Mouse (Mus musculus): ENCODE results near the gene Lexm. TPM values are rescaled to one million over a fixed set of nuclear protein-coding genes. Genes with fewer than 3 reads are reported as not detected.

Lexm gene
- total RNA-seq, 2 experiments from 2014 or later, result 0.21 TPM; not detected in 1

GRCm38 (mm10) chr4:106550516-106551166 is 66.4 kb downstream of the Lexm start:
- intact Hi-C loops (cut with DNase I), result no loop called here
- Histone ChIP-seq H3K27ac (no peak overlapping the region), H3K4me3 (no peak overlapping the region)
- no peak for TF ChIP-seq CTCF (IDR thresholded peaks at IDR 0.05)
- no peak for DNase-seq (ENCODE audit: extremely low spot score in 1 of 2, low spot score in 2 of 2)

GRCm38 (mm10) chr4:106548113-106548512 is 68.9 kb downstream of the Lexm start:
- Histone ChIP-seq H3K27ac (no peak overlapping the region), H3K4me3 (no peak overlapping the region)
- intact Hi-C loops (cut with DNase I), result no loop called here
- TF ChIP-seq CTCF (IDR thresholded peaks at IDR 0.05), result no peak
- no peak for DNase-seq (ENCODE audit: extremely low spot score in 1 of 2, low spot score in 2 of 2)

- Histone ChIP-seq H3K4me3 (no peak overlapping the region), H3K27ac (no peak overlapping the region)
- DNase-seq (ENCODE audit: extremely low spot score in 1 of 2, low spot score in 2 of 2), result no peak
- no peak for TF ChIP-seq CTCF (IDR thresholded peaks at IDR 0.05)
- intact Hi-C loops (cut with DNase I), result no loop called here
These were observed 70.1 kb downstream of the Lexm start for GRCm38 (mm10) chr4:106546896-106547295.

GRCm38 (mm10) chr4:106545817-106546373 is 71.1 kb downstream of the Lexm start:
- DNase-seq (ENCODE audit: extremely low spot score in 1 of 2, low spot score in 2 of 2), result no peak
- intact Hi-C loops (cut with DNase I), result no loop called here
- no peak for TF ChIP-seq CTCF (IDR thresholded peaks at IDR 0.05)
- H3K27ac ChIP-seq, result no peak overlapping the region
- H3K4me3 ChIP-seq, result no peak overlapping the region

- Histone ChIP-seq H3K27ac (no peak overlapping the region), H3K4me3 (no peak overlapping the region)
- TF ChIP-seq CTCF (IDR thresholded peaks at IDR 0.05), result no peak
- DNase-seq (ENCODE audit: extremely low spot score in 1 of 2, low spot score in 2 of 2), result no peak
- intact Hi-C loops (cut with DNase I), result no loop called here
These were observed 74.8 kb downstream of the Lexm start for GRCm38 (mm10) chr4:106542211-106542610.

GRCm38 (mm10) chr4:106541491-106541890 is 75.5 kb downstream of the Lexm start:
- no peak overlapping the region for H3K27ac ChIP-seq
- H3K4me3 ChIP-seq, result no peak overlapping the region
- intact Hi-C loops (cut with DNase I), result no loop called here
- no peak for TF ChIP-seq CTCF (IDR thresholded peaks at IDR 0.05)
- DNase-seq (ENCODE audit: extremely low spot score in 1 of 2, low spot score in 2 of 2), result no peak

Other genes with a start within 250 kb of the Lexm start
- 1 to 10 TPM; 2.7 to 4.8 TPM for gene Pcsk9, start 152.9 kb downstream of the Lexm start, total RNA-seq (2021)
- not detected for gene Bsnd, start 125.0 kb downstream of the Lexm start, total RNA-seq (2021)
- 10 to 100 TPM; 85.5 to 87.4 TPM for gene Dhcr24, start 56.2 kb downstream of the Lexm start, total RNA-seq (2021)
- gene Ttc22, start 5.2 kb upstream of the Lexm start, total RNA-seq (2021), result under 1 TPM; 0.98 to 1.00 TPM
- gene Pars2, start 33.8 kb upstream of the Lexm start, total RNA-seq (2021), result 1 to 10 TPM; 6.1 to 6.3 TPM
- gene Ttc4, start 61.7 kb upstream of the Lexm start, total RNA-seq (2021), result 10 to 100 TPM; 44.8 to 47.7 TPM
- gene Mroh7, start 113.7 kb upstream of the Lexm start, total RNA-seq (2021), result 1 to 10 TPM; 3.1 to 4.6 TPM
- not detected for gene Fam151a, start 116.6 kb upstream of the Lexm start, total RNA-seq (2021)
- 10 to 100 TPM; 51.7 to 54.1 TPM for gene Acot11, start 187.8 kb upstream of the Lexm start, total RNA-seq (2021)